Mouse (Mus musculus) gastrocnemius, postnatal 25 days (tissue): ENCODE measurements around the gene Ccdc115. TPM values are rescaled to one million over a fixed set of nuclear protein-coding genes. Genes with fewer than 3 reads are reported as not detected.

ENCODE experiments used
- microRNA-seq, 2 experiments: library from miRNA; unstranded; fragments of <30 nt; microRNA quantifications; one replicate each; pipeline ENCODE4 v1.2.0; 2021; ENCODE audit warnings: borderline replicate concordance in 2 of 2
- total RNA-seq, 2 experiments: library from RNA; stranded (reverse); gene quantifications; 1 replicate in 1 of 2; 2 replicates in 1 of 2; pipeline ENCODE4 v1.2.3; 2021

The Ccdc115 gene
- total RNA-seq, 2 experiments from 2014 or later = 10.2 to 10.8 TPM

Small RNA genes lying within 50 kb of the gene (microRNA-seq; reads per million reads assigned to microRNA genes)
- gene Mir5103 = 0 reads per million in 2 experiments

Other genes with a start within 250 kb of the Ccdc115 start
- gene Imp4, start 179 bp upstream of the Ccdc115 start, total RNA-seq = 10 to 100 TPM; 12.6 to 14.4 TPM
- 1 to 10 TPM; 2.1 to 2.3 TPM for gene Ptpn18, start 20.1 kb upstream of the Ccdc115 start, total RNA-seq
- gene Prss39, start 58.7 kb upstream of the Ccdc115 start, total RNA-seq = not detected
- gene Cfc1, start 96.0 kb upstream of the Ccdc115 start, total RNA-seq = not detected
- not detected for gene Prss40, start 121.3 kb upstream of the Ccdc115 start, total RNA-seq
- gene Amer3, start 140.0 kb upstream of the Ccdc115 start, total RNA-seq = not detected